Mouse (Mus musculus) megakaryocyte, embryonic 14.5 days (primary cell): Measurements from ENCODE around the gene Gm26938.

Source experiments
- FLI1 ChIP-seq: IDR thresholded peaks from 2 replicates; pipeline ENCODE4 v1.6.1; 2012; ENCODE audit warnings: low read length, inconsistent platforms, mixed read lengths
- GATA1 ChIP-seq: IDR thresholded peaks from 3 replicates; pipeline ENCODE4 v1.6.1; 2012; ENCODE audit warnings: mixed read lengths, low read length, inconsistent platforms, borderline replicate concordance

DNA sequence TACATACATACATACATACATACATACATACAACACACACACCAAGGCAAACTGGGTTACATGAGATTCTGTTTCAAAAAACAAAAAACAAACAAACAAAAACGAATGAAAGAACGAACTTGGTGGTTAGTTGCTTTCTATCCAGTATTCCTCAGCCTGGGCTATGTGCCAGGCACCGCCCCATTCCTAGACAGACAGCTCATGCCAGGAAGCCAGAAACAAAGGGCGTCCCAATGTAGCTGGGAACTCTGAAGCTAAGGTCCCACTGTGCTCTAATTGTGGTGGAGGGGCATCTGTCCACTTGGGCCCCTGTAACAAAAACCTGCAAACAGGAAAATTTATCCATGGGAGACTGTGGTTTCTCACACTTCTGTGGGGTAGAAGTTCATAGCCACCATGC, 36.6 kb upstream of the Gm26938 start:
- TF ChIP-seq FLI1, result no peak
- no peak for TF ChIP-seq GATA1
